Mouse (Mus musculus): ENCODE results near the gene Rcor1.

Gene Rcor1

GRCm38 (mm10) chr12:111125666-111126065 is 86.5 kb downstream of the Rcor1 start:
- no peak for DNase-seq (ENCODE audit: low spot score in 2 of 2)

- DNase-seq (ENCODE audit: low spot score in 2 of 2) = no peak
Measured at GRCm38 (mm10) chr12:111134169-111134568, 95.0 kb downstream of the Rcor1 start.

DNA sequence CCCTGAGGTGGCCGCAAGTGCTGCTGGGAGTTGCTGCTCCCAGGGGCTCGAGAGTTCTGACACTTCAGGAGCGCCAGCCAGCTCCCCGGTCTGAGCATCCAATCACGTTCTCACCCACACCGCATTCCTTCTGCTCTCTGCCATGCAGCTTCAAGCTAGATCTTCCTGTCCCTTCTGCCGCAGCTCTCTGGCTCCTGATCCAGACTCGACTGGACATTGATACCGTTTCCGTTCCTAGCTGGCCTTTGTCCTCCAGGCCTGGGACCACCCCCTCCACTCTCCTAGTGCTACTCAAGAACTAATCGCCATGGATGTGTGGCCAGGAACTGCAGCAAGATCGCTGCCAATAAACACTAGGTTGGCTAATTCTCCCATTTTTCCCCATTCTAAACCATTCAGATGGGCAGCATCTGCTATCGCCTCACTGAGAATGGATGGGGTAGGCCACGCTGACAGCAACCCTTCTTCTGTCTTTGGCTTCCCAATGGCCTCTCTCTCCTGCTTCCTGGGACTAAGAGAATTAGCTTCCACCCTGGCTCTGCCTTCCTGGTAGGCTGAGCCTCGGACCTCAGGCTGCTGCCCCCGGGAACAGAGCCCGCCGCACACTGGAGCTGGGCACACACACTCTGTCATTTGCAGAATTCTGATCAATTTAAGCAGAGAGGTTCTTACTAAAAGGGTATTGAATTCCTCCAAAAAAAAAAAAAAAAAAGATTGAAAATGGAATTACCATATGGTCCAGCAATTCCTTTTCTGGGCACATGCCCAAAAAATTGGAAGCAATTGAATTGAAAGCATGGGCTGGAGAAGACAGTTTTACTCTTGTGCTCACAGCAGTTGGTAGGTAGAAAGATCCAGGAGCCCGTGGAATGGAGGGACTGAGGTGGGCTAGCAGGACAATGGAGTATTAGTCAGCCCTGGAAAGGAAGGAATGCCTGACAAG is 95.9 kb downstream of the Rcor1 start:
- DNase-seq (ENCODE audit: low spot score in 2 of 2) = peak in 1 of 2 experiments; percentile 20

GRCm38 (mm10) chr12:111135953-111136352 is 96.8 kb downstream of the Rcor1 start:
- DNase-seq (ENCODE audit: low spot score in 2 of 2) = no peak

GRCm38 (mm10) chr12:111137079-111137478 is 97.9 kb downstream of the Rcor1 start:
- no peak for DNase-seq (ENCODE audit: low spot score in 2 of 2)

DNA sequence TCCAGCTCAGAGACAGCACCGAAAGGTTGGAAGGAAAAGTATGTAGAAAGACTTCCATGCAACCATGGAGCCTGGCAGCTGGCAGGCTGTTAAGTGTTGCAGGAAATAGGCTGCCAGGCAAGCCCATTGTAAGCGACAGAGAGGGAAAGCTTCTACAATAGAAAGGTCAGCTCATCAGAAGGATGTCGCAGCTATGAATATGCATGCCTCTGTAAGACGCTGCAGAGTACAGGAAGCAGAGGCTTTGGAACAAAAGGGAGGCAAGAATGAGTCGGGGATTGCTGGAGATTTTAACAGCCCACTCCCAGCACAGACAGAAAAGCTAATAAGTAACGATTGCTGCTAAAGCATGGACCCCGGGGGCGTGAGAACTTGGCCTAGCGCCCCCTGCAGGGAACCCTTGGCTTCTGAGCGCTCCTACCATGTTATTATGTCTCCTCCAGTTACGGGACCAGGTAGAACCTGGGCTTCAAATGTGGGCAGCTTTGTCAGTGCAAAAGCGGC is 103.9 kb downstream of the Rcor1 start:
- no peak for DNase-seq (ENCODE audit: low spot score in 2 of 2)

- DNase-seq (ENCODE audit: low spot score in 2 of 2) = no peak
Measured at GRCm38 (mm10) chr12:111143509-111144063, 104.4 kb downstream of the Rcor1 start.

DNA sequence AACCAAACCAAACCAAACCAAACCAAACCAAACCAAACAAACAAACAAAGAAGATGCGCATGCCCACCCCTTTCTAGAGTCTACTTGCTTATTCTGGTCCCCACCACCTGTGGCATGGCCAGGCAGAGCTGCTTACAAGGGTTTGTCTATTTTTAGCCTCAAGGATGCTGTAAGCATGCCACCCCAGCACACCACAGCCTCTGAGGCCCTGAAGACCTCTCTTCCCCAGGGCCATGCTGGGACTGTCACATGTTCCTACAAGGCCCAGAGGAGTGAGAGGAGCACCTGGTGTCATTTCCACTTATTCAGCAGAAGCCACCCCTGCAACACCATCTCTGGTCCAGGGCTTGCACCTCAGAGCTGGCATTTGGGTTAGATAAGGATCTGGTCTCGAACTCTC is 105.4 kb downstream of the Rcor1 start:
- DNase-seq (ENCODE audit: low spot score in 2 of 2) = no peak

GRCm38 (mm10) chr12:111145269-111145668 is 106.1 kb downstream of the Rcor1 start:
- DNase-seq (ENCODE audit: low spot score in 2 of 2) = peak; percentile 67 to 73

DNA sequence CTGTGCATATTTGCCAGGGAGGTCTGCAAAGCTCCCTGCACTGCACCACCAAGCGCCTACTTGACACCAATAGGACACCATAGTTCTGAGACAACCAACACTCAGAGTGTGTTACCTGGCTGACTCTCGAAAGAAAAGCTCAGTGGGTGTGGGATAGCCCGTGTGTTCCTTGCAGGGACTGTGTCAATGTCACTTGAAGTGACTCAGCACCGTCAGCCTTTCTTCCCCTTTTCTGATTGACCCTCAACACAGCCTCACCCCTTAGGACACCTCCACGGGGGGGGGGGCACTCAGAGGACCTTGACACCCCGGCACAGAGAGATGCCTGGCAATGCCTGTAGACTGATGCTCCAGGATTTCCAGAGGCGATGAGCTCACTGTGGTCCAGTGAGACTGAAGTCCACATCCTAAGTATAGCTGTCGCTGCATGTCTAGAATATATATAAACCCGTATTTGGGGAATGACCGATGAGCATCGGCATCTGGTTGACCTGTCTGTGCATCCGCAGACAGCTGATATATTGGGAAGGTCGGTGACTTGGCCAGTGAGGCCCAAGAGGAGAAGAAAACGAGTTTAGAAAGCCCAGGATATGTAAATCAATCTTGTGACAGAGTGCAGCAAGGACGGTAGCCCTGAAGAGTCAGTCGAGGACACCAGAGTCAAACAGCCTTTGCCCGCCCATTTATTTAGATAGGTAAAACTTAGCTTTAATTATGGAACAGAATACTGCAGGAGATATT is 110.5 kb downstream of the Rcor1 start:
- DNase-seq (ENCODE audit: low spot score in 2 of 2) = no peak

DNA sequence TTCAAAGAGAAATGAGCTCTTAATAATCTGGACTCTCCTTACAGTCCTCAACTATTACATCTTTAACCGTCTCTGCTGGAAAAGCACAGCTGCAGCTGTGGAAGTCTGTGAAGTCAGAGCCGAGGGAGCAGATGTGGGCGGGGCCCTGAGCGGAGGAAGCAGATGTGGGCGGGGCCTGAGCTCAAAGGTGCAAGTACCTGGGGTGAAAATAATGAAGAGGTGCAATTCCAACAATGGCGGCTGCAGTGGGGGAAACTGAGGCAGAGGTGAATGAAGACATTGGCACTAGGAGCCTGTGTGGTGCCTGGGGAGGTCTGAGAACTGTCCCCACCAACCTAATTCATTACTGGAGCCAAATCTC is 111.1 kb downstream of the Rcor1 start:
- DNase-seq (ENCODE audit: low spot score in 2 of 2) = no peak

GRCm38 (mm10) chr12:111151422-111152156 is 112.4 kb downstream of the Rcor1 start:
- no peak for DNase-seq (ENCODE audit: low spot score in 2 of 2)

DNA sequence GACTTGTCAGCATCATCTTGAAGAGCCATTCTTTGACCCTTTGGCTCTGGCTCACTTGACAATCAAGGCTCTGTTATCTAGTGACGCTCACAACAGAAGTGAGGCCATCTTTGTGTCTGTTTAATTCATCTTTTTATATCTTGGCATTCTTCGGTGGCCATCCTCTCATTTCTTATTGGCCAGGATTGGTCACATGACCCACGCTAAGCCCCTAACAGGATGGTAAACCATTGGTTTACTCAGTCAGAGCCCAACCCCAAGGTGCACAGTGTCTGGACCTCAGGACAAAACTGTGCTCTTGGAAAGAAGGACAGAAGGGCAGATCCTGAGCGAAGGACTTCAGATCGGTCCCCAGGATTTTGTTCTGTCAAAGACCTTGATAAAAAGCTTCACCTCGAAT is 113.4 kb downstream of the Rcor1 start:
- DNase-seq (ENCODE audit: low spot score in 2 of 2) = no peak

GRCm38 (mm10) chr12:111152981-111153710 is 114.0 kb downstream of the Rcor1 start:
- no peak for DNase-seq (ENCODE audit: low spot score in 2 of 2)

GRCm38 (mm10) chr12:111153946-111154345 is 114.8 kb downstream of the Rcor1 start:
- DNase-seq (ENCODE audit: low spot score in 2 of 2) = no peak

DNA sequence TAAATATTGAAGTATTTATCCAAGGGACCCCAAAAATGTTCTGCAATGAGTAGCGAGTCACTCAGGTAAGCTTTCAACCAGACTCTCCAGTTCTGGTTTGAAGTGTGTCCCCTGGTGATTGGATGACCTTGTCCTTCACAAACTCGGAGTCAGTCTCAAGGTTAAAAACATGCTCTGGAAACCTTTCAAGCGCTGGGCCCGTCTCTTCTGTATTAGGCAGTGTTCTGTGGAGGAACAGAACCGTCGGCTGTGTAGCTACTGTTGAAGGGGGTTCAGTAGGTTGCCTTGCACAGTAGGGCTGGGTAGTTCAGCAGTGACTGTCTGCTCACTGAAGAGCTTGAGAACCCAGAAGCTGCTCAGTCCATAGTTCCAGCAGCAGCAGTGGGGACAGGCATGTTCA is 115.5 kb downstream of the Rcor1 start:
- no peak for DNase-seq (ENCODE audit: low spot score in 2 of 2)

DNA sequence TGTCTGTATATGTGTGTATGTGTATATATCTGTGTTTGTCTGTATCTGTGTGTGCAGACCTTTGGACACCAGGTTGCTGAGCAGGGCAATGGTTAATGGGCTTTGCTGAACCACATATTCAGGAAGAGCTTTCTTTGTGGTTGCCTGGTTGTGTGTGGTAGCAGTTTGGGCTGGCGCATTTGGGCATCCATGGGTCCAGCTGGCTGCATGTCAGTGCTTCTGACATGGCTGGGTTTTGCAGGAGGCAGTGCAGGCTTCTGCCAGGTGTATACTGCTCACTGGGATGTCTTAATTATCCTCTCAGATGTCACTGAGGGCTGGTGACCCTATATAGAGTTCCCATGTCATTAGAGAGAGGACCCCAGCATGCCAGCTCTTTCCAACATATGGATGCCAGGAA is 116.6 kb downstream of the Rcor1 start:
- no peak for DNase-seq (ENCODE audit: low spot score in 2 of 2)

DNA sequence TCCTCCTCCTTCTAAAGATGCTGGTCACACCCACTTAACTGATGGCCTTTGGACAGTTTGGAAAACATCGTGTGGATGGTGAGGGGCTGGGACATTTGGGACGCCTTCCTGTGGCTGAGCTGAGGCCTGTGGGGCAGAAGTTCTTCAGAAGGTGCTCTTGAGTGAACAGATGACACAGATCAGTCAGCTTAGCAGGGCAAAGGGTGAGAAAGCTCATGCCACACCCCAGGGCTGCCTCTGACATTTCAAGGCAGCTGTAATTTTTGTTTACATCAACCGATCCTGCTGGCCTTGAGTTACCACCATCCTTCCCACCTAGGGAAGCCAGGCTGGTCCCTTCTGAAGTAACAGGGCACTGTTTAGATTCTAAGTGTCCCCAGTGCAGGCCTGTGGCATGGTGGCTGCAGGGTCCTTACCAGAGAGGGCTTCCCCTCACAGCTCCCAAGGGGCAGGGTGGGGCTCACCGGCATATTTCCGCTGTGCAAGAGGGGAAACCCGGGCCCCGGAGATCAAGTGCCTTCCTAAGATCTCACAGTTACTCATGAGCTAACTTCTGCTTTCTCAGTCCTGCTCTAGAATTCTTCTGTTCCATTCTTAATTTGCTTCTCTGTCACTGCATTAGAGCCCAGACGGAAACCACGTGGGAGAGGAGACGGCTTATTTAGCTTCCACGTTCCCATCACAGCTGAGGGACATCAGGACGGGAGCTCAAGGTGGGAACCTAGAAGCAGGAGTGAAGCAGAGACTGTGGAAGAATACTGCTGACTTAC is 120.7 kb downstream of the Rcor1 start:
- DNase-seq (ENCODE audit: low spot score in 2 of 2) = no peak

- DNase-seq (ENCODE audit: low spot score in 2 of 2) = no peak
Measured at GRCm38 (mm10) chr12:111160871-111161270, 121.7 kb downstream of the Rcor1 start.

- DNase-seq (ENCODE audit: low spot score in 2 of 2) = no peak
Measured at GRCm38 (mm10) chr12:111161943-111162311, 122.8 kb downstream of the Rcor1 start.
